In genomic region chr5:34187601-34188316, GRCm38 (mm10) we compare ENCODE assay signal across 8 mouse cellular contexts. TPM values are rescaled to one million over a fixed set of nuclear protein-coding genes. Genes with fewer than 3 reads are reported as not detected.
A peak's percentile ranks its signal among the peaks of the same experiment; 100 is the strongest.
DNase-seq lines count a peak whose midpoint lies in the region; ATAC-seq lines count a peak whose summit lies in the region.

Gene Mxd4 (minus strand): TSS chr5:34187720.

- H3K4me3 ChIP-seq in heart, embryonic 14.5 days (ENCODE audit: control insufficient read depth in 1 of 2, insufficient read depth in 1 of 2, low read depth in 1 of 2, low read length in 2 of 2) = peak within 1 kb of the TSS; percentile 94 to 96
- peak within 1 kb of the TSS; percentile 77 for H3K4me3 ChIP-seq in liver, embryonic 13.5 days (replicated peaks)
- H3K4me3 ChIP-seq in stomach, embryonic 16.5 days (replicated peaks; ENCODE audit: low read length) = peak within 1 kb of the TSS; percentile 85

- peak; percentile 92 for ATAC-seq in CD4-positive, CD25-positive, alpha-beta regulatory T cell, adult 4 months
- peak; percentile 97 for ATAC-seq in heart, embryonic 14.5 days (ENCODE audit: insufficient number of reproducible peaks, insufficient read depth, low FRiP score, low read depth)
- peak; percentile 97 for ATAC-seq in liver, embryonic 13.5 days (ENCODE audit: low read depth)
- peak; percentile 98 for ATAC-seq in stomach, embryonic 16.5 days (ENCODE audit: insufficient read depth, low FRiP score)

- under 1% methylated on average over 60 of the region's 60 CpGs for WGBS in heart, embryonic 14.5 days
- under 1% methylated on average over 60 of the region's 60 CpGs for WGBS in liver, embryonic 13.5 days (ENCODE audit: insufficient replicate concordance)
- under 1% methylated on average over 60 of the region's 60 CpGs for WGBS in stomach, embryonic 16.5 days

- no peaks in the 10 kb centered on the region for H3K27me3 ChIP-seq in heart, embryonic 14.5 days (ENCODE audit: control insufficient read depth, insufficient read depth, low read length)
- H3K27me3 ChIP-seq in liver, embryonic 13.5 days = no peaks in the 10 kb centered on the region
- no peaks in the 10 kb centered on the region for H3K27me3 ChIP-seq in stomach, embryonic 16.5 days (ENCODE audit: control insufficient read depth, insufficient read depth, low read length)

- H3K9me3 ChIP-seq in heart, embryonic 14.5 days (ENCODE audit: control insufficient read depth, low read length) = no peaks in the 10 kb centered on the region
- H3K9me3 ChIP-seq in liver, embryonic 13.5 days (replicated peaks) = no peaks in the 10 kb centered on the region
- no peaks in the 10 kb centered on the region for H3K9me3 ChIP-seq in stomach, embryonic 16.5 days (replicated peaks; ENCODE audit: control insufficient read depth, low read length)

- peaks cover 40 to 55% of the 10 kb centered on the region in 2 experiments for H3K4me1 ChIP-seq in heart, embryonic 14.5 days (ENCODE audit: control insufficient read depth in 2 of 2, insufficient read depth in 2 of 2, low read length in 2 of 2)
- peaks cover 47% of the 10 kb centered on the region for H3K4me1 ChIP-seq in liver, embryonic 13.5 days (replicated peaks)
- peaks cover 45% of the 10 kb centered on the region for H3K4me1 ChIP-seq in stomach, embryonic 16.5 days (ENCODE audit: control insufficient read depth, insufficient read depth, low read length)

- no peaks in the 10 kb centered on the region for H3K36me3 ChIP-seq in heart, embryonic 14.5 days (ENCODE audit: control insufficient read depth, insufficient read depth, low read length)
- no peaks in the 10 kb centered on the region for H3K36me3 ChIP-seq in liver, embryonic 13.5 days
- no peaks in the 10 kb centered on the region for H3K36me3 ChIP-seq in stomach, embryonic 16.5 days (ENCODE audit: control insufficient read depth, insufficient read depth, low read length)

- H3K4me2 ChIP-seq in heart, embryonic 14.5 days (ENCODE audit: low read length) = peak within 1 kb of the TSS; percentile 78
- H3K4me2 ChIP-seq in liver, embryonic 13.5 days = peak within 1 kb of the TSS; percentile 100
- peak within 1 kb of the TSS; percentile 78 for H3K4me2 ChIP-seq in stomach, embryonic 16.5 days (ENCODE audit: low read depth, low read length)

- DNase-seq in c-Kit-negative CD71-positive TER-119-positive erythroid progenitor cells, embryonic 14.5 days (ENCODE audit: low read depth, low spot score) = peak; percentile 82
- peak; percentile 100 for DNase-seq in fibroblast of lung, adult 2 months (ENCODE audit: low read depth)
- peak; percentile 99 for DNase-seq in kidney, postnatal 14 days
- DNase-seq in liver, embryonic 13.5 days = peak; percentile 97
- DNase-seq in neural tube, embryonic 10.5 days (ENCODE audit: extremely low spot score, low spot score) = peak; percentile 97

- peak within 1 kb of the TSS; percentile 92 to 96 for H3K27ac ChIP-seq in heart, embryonic 14.5 days (replicated peaks in 1 of 2; ENCODE audit: control insufficient read depth in 1 of 2, insufficient read depth in 1 of 2, low read depth in 2 of 2, low read length in 2 of 2)
- peak within 1 kb of the TSS; percentile 84 for H3K27ac ChIP-seq in liver, embryonic 13.5 days
- peak within 1 kb of the TSS; percentile 95 for H3K27ac ChIP-seq in stomach, embryonic 16.5 days (ENCODE audit: low read length)

- peak within 1 kb of the TSS; percentile 90 for H3K9ac ChIP-seq in heart, embryonic 14.5 days (ENCODE audit: low read length)
- peak within 1 kb of the TSS; percentile 80 for H3K9ac ChIP-seq in liver, embryonic 13.5 days
- H3K9ac ChIP-seq in stomach, embryonic 16.5 days (ENCODE audit: low read length) = peak within 1 kb of the TSS; percentile 93

RNA-seq across cellular contexts. Expression of gene Mxd4, which starts in this region (rescaled TPM):
- polyA plus RNA-seq in CD4-positive, CD25-positive, alpha-beta regulatory T cell, adult 4 months (2017; shearing (Covaris generic)) = 100 to 1,000 TPM; 128 to 166 TPM
- 33.2 and 34.2 TPM in 2 replicates for polyA plus RNA-seq in heart, embryonic 14.5 days (2014; fragmentation: Nextera tagmentation; extraction: Ambion mirVana)
- polyA plus RNA-seq in liver, embryonic 13.5 days (2015; fragmentation: Nextera tagmentation; extraction: Ambion mirVana) = 3.2 and 3.8 TPM in 2 replicates
- polyA plus RNA-seq in stomach, embryonic 16.5 days (2015; fragmentation: Nextera tagmentation; extraction: Ambion mirVana) = 32.8 and 36.9 TPM in 2 replicates

Comparison
In these comparisons a context has a peak if more than half of its experiments do, and no peak if none do; other contexts are left out.
1. Peak in every context shown above with its lines: DNase-seq, ATAC-seq, H3K4me3 ChIP-seq and H3K27ac ChIP-seq.